Mouse (Mus musculus) intestine, embryonic 16.5 days (tissue): ENCODE data around the gene Emd. TPM values are rescaled to one million over a fixed set of nuclear protein-coding genes. Genes with fewer than 3 reads are reported as not detected.

ENCODE experiments used
- ATAC-seq: fragments of 200-750 bp; cut with Nextera tagmentation; 2 replicates; pipeline ENCODE4 v1.8.0; 2017; ENCODE audit warnings: moderate TSS enrichment, moderate library complexity
- H3K27ac ChIP-seq: fragments of 300-500 bp; sonication (generic); 2 replicates; pipeline ENCODE4 v1.5.1; 2014; ENCODE audit warnings: mild to moderate bottlenecking, low read length
- H3K27me3 ChIP-seq: fragments of 300-500 bp; sonication (generic); replicated peaks from 2 replicates; pipeline ENCODE4 v1.6.1; 2014; ENCODE audit warnings: low read length, control low read depth, mixed read lengths; ENCODE audit not compliant: control insufficient read depth, insufficient read depth
- H3K36me3 ChIP-seq: fragments of 300-500 bp; sonication (generic); 2 replicates; pipeline ENCODE4 v1.6.1; 2014; ENCODE audit warnings: low read length, control low read depth; ENCODE audit not compliant: control insufficient read depth, insufficient read depth
- H3K4me1 ChIP-seq: fragments of 300-500 bp; sonication (generic); 2 replicates; pipeline ENCODE4 v1.6.1; 2014; ENCODE audit warnings: low read length, control low read depth, mixed read lengths; ENCODE audit not compliant: control insufficient read depth, insufficient read depth
- H3K4me2 ChIP-seq: fragments of 300-500 bp; sonication (generic); 2 replicates; pipeline ENCODE4 v1.6.1; 2014; ENCODE audit warnings: low read depth, low read length, control low read depth
- H3K4me3 ChIP-seq: fragments of 300-500 bp; sonication (generic); 2 replicates; pipeline ENCODE4 v1.5.1; 2014; ENCODE audit warnings: mild to moderate bottlenecking, low read length
- H3K9ac ChIP-seq: fragments of 300-500 bp; sonication (generic); 2 replicates; pipeline ENCODE4 v1.6.1; 2014; ENCODE audit warnings: low read depth, low read length
- H3K9me3 ChIP-seq: fragments of 300-500 bp; sonication (generic); 2 replicates; pipeline ENCODE4 v1.6.1; 2016; ENCODE audit warnings: low read length, control low read depth; ENCODE audit not compliant: control insufficient read depth
- WGBS: fragments of 180-500 bp; shearing (Covaris S2); extraction: QIAGEN DNeasy Blood & Tissue Kit; methylation state at CpG from one replicate; pipeline ENCODE4 v1.1.7; 2014; 5-methylcytosine and 5-hydroxymethylcytosine counted together
- polyA plus RNA-seq: library from polyadenylated mRNA; unstranded; fragments of >200 nt; fragmentation: Nextera tagmentation; extraction: Ambion mirVana; gene quantifications from 2 replicates; pipeline ENCODE4 v1.2.1, GENCODE M21; 2015

Gene Emd
- polyA plus RNA-seq, 1 experiment from 2014 or later, result 22.5 TPM

DNA sequence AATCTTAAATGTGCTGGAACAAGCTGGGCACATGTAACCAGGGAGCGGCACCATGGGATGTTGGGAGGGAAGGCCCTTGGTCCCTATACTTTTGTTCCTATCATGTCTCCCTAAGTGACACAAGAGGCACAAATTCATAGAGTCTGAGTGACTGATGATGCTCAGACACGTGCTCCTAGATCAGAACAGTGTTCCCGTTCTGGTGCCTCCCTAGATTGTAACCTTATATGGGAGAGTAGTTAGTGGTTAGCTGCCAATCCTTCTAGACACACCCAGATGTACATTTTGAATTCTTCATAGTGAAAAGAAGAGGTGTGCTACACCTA lies 15.2 kb downstream of the Emd start:
- peak overlapping the region; percentile 59 for H3K9ac ChIP-seq

DNA sequence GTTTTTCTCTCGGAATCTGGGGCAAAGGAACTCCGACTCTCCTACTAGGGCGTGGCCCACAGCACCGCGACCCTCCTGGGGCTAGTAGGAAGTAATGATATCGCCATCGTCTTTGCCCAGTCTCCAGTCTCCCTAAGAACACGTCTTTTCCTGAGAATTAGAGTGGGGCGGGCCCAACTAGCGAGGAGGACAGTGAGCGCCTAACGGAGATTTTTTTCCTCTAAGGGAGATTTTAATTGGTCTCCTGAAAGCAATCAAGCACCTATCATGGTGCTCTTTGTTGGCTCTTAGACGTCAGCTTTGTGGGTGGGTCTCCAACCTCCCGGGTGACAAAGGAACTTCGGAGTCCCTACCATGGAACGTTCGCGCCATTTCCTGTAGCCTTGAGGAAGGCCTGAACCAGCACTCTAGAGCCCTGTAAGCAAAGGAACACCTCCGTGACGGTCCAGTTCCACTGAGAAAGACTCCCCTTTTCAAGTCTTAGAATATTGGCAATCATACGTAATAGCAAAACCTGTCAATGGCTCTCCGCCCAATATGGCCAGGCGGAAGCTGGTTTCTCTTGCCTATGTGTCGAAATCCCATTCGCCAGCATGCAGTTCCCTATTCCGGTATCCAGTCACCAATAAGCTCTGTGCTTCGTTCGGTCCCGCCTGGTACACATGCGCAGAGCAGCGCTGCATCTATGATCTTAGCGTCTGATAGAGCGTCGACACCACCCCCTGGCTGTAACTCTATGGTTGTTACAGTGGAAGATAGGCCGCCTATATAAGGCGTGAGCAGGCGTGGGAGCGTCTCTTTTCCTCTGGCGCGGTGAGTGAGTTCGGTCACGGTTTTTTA lies 15.8 kb downstream of the Emd start, which contains the start of gene Rpl10:
Gene Rpl10 (plus strand): TSS at position 751 of the 840 bp plus-strand sequence.
- H3K4me1 ChIP-seq, result no peaks in the 10 kb centered on the region
- ATAC-seq, result peak; percentile 95
- no peaks in the 10 kb centered on the region for H3K9me3 ChIP-seq
- no peaks in the 10 kb centered on the region for H3K27me3 ChIP-seq
- H3K9ac ChIP-seq, result peak within 1 kb of the TSS; percentile 76
- peak within 1 kb of the TSS; percentile 62 for H3K4me3 ChIP-seq
- H3K27ac ChIP-seq, result peak within 1 kb of the TSS; percentile 93
- peak within 1 kb of the TSS; percentile 55 for H3K4me2 ChIP-seq
- H3K36me3 ChIP-seq, result no peaks in the 10 kb centered on the region
- WGBS, result 17% methylated on average over 42 of the region's 42 CpGs

More for the DNA sequence above, 15.2 kb downstream of the Emd start:
- H3K27me3 ChIP-seq, result no peaks in the 10 kb centered on the region
- WGBS, result 31% methylated on average over 3 of the region's 3 CpGs
- H3K4me3 ChIP-seq, result peak overlapping the region; percentile 40
- peak overlapping the region; percentile 93 for H3K27ac ChIP-seq
- no peaks in the 10 kb centered on the region for H3K4me1 ChIP-seq
- peak overlapping the region; percentile 55 for H3K4me2 ChIP-seq
- peak; percentile 61 for ATAC-seq
- H3K36me3 ChIP-seq, result no peaks in the 10 kb centered on the region
- H3K9me3 ChIP-seq, result no peaks in the 10 kb centered on the region

GRCm38 (mm10) chrX:74270902-74271551 lies 16.5 kb downstream of the Emd start:
- Histone ChIP-seq H3K4me3 (peak overlapping the region; percentile 62), H3K9me3 (no peaks in the 10 kb centered on the region)
- 15% methylated on average over 27 of the region's 27 CpGs for WGBS

DNA sequence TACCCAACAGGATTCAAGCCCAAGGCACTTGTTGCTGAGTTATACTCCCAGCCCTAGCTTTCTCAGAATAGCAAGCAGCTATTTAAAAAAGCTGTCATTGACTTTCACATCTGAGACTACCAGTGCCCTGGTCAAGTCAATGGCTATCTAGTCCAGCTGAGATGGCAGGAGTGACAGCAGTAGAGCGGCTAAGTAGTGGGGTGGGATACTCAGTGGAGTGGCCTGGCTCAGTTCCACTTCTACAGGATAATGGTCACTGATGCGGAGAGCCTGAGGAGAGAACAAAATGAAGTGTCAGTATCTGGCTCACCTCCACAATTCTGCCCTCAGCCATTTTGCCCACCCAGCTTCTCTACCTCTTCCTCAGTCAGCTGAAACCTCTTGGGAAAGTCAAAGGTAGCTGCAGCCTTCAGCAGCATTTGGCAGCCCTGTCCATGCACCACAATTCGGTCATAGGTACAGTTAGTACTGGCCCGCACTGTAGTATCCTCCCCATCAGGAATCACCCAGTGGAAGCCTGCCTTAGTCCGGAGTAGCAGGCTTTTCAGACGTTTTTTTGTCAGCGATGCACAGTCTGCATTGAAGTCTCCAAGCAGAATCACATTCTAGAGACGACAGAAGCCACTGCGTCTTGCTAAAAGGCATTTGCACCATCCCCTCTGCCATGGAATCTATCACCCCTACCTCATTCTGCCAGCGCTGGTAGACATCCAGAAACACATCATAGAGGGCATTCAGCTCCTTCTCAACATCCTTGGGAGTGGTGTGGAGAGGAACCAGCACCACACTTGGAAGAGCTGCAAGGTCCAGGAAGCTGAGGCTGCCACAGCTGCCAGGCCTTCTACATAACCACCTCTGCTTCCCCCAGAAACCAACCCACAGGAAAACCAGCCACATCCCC lies 19.2 kb downstream of the Emd start:
- Histone ChIP-seq H3K4me1 (no peaks in the 10 kb centered on the region), H3K4me2 (no peak overlapping the region), H3K36me3 (no peaks in the 10 kb centered on the region), H3K9me3 (no peaks in the 10 kb centered on the region), H3K27me3 (no peaks in the 10 kb centered on the region), H3K4me3 (no peak overlapping the region), H3K27ac (peak overlapping the region; percentile 23), H3K9ac (no peak overlapping the region)
- ATAC-seq, result no peak
- WGBS, result 32% methylated on average over 10 of the region's 10 CpGs

More at GRCm38 (mm10) chrX:74270902-74271551, 16.5 kb downstream of the Emd start:
- no peak for ATAC-seq
- no peaks in the 10 kb centered on the region for H3K27me3 ChIP-seq
- peak overlapping the region; percentile 46 for H3K4me2 ChIP-seq
- no peaks in the 10 kb centered on the region for H3K4me1 ChIP-seq
- H3K9ac ChIP-seq, result peak overlapping the region; percentile 76
- H3K36me3 ChIP-seq, result no peaks in the 10 kb centered on the region
- peak overlapping the region; percentile 72 for H3K27ac ChIP-seq

DNA sequence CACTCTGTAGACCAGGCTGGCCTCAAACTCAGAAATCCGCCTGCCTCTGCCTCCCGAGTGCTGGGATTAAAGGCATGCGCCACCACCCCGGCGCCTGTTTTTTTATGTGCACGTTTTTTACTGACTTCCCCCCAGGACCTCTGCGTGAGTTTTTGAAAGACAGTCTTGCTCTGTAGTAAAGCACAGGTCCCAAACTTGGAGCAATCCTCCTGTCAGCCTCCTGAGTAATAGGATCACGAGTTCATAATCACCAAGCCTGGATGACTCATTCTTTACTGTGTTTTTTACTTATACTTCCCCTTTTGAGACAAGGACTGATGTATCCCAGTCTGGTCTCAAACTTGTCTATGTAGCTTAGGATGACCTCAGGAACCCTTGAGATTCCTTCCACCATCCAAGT lies 23.4 kb downstream of the Emd start:
- no peaks in the 10 kb centered on the region for H3K36me3 ChIP-seq
- H3K4me1 ChIP-seq, result peaks cover 2% of the 10 kb centered on the region; the same call in 1 of the 2 replicates
- H3K4me2 ChIP-seq, result no peak overlapping the region
- H3K27me3 ChIP-seq, result no peaks in the 10 kb centered on the region
- no peak overlapping the region for H3K4me3 ChIP-seq
- 71% methylated on average over 8 of the region's 8 CpGs for WGBS
- H3K9me3 ChIP-seq, result no peaks in the 10 kb centered on the region
- no peak for ATAC-seq
- no peak overlapping the region for H3K9ac ChIP-seq
- H3K27ac ChIP-seq, result no peak overlapping the region

- peak; percentile 12 for ATAC-seq
Observed at GRCm38 (mm10) chrX:74281041-74281731, 26.7 kb downstream of the Emd start.

DNA sequence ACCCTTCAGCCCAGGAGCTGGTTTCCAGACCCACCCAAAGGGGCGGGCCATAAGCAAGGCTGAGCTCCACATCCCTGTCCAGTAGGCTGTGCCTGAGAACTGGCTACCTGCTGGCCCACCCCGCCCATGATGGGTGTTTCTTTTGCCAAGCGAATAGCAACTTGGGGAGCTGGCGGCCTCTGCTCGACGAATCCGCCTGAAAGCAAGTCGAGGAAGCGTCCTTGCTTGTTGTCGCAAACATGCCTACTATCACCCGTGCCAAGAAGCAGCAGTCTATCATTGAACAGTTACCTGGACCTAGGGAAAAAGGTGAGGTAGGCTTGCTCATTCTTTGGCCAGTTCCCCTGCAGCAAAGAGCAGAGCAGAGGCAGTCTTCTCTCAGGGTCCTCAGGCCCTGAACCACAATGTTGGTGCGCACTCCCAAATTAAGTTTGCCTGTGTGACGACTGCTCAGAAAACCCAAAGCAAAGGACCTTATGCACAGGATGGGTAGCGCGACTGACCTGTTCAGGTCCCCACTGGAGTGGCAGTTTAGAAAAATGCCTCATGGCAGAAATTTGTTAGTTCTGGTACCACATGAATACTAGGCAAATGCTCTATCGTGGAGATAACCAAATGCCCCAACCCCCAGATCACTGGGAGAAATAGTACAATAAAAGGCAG lies 27.4 kb downstream of the Emd start, which contains the start of the genes Taz and Dnase1l1:
Gene Taz (plus strand): TSS at position 181 of the 663 bp plus-strand sequence.
Gene Dnase1l1 (minus strand): TSS at position 606 of the 663 bp plus-strand sequence.
- Histone ChIP-seq H3K4me2 (peak within 1 kb of the TSS; percentile 70), H3K4me1 (peaks cover 2% of the 10 kb centered on the region; the same call in 1 of the 2 replicates), H3K9me3 (no peaks in the 10 kb centered on the region), H3K27me3 (no peaks in the 10 kb centered on the region), H3K9ac (peak within 1 kb of the TSS; percentile 80), H3K36me3 (no peaks in the 10 kb centered on the region), H3K4me3 (peak within 1 kb of the TSS; percentile 66), H3K27ac (peak within 1 kb of the TSS; percentile 88)
- WGBS, result 16% methylated on average over 16 of the region's 16 CpGs
- ATAC-seq, result peak; percentile 97

More at GRCm38 (mm10) chrX:74281041-74281731, 26.7 kb downstream of the Emd start:
- H3K36me3 ChIP-seq, result no peaks in the 10 kb centered on the region
- H3K27ac ChIP-seq, result peak overlapping the region; percentile 88
- H3K9ac ChIP-seq, result peak overlapping the region; percentile 80
- no peaks in the 10 kb centered on the region for H3K27me3 ChIP-seq
- peak overlapping the region; percentile 70 for H3K4me2 ChIP-seq
- peak overlapping the region; percentile 66 for H3K4me3 ChIP-seq
- no peaks in the 10 kb centered on the region for H3K9me3 ChIP-seq
- 17% methylated on average over 14 of the region's 14 CpGs for WGBS
- peaks cover 2% of the 10 kb centered on the region; the same call in 1 of the 2 replicates for H3K4me1 ChIP-seq

DNA sequence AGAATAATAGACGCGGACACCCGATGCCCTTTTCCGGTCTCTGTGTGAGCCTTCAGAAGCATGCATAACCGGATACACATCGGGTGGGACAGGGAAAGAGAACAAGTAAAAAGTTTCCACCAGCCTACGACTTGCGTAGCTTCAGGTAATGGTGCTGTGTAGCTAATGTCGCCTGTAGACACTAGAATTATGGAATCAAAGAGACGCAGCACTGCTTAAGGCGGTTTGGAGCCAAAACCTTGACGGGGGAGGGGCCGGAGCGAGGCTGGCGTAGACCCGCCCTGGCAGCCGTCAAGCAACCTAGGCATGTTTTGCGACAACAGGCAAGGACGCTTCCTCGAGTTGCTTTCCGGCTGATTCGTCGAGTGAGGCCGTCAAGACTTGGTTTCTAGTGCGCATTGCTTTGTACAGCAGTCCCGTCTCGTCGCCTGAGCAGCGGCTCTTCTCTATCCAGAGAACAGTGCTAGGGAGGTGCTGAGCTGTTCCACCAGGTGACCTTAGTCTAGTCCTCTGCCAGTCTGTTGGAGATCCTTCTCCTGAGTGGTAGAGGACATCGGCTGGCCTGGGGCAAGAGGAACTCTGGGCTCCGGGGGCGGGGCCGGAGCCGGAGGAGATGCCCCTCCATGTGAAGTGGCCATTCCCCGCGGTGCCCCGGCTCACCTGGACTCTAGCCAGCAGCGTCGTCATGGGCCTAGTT lies 28.1 kb downstream of the Emd start:
- H3K9ac ChIP-seq, result peak overlapping the region; percentile 80
- no peaks in the 10 kb centered on the region for H3K9me3 ChIP-seq
- H3K27me3 ChIP-seq, result no peaks in the 10 kb centered on the region
- no peaks in the 10 kb centered on the region for H3K36me3 ChIP-seq
- peak overlapping the region; percentile 70 for H3K4me2 ChIP-seq
- H3K4me1 ChIP-seq, result peaks cover 2% of the 10 kb centered on the region; the same call in 1 of the 2 replicates
- ATAC-seq, result peak; percentile 58
- 13% methylated on average over 39 of the region's 39 CpGs for WGBS
- H3K4me3 ChIP-seq, result peak overlapping the region; percentile 66
- peak overlapping the region; percentile 88 for H3K27ac ChIP-seq
